Mouse (Mus musculus): ENCODE data around the gene Bmper. TPM values are rescaled to one million over a fixed set of nuclear protein-coding genes. Genes with fewer than 3 reads are reported as not detected.
A peak's percentile ranks its signal among the peaks of the same experiment; 100 is the strongest.

Bmper gene
- polyA plus RNA-seq, 1 experiment from 2014 or later: 13.7 TPM

DNA sequence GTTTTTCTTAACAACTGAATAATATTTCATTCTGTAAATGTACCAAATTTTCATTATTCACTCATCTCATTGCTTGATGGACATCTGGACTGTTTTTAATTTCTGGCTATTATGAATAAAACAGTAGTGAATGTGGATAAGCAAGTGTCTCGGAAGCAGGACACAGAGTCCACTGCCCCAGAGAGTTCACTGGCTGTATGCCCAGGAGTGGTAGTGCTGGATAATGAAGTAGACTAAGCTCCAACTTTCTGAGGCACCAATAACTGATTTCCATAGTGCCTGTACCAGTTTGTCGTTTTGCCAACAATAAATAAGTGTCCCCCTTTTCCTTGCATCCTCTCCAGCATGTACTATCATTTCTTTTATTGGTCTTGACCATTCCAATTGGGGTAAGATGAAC lies 190.1 kb downstream of the Bmper start:
- H3K4me3 ChIP-seq: no peak overlapping the region
- no peak for ATAC-seq
- H3K27me3 ChIP-seq: no peaks in the 10 kb centered on the region
- H3K36me3 ChIP-seq (ENCODE audit: poor library complexity, severe bottlenecking): peaks cover 3% of the 10 kb centered on the region; the same call in 1 of the 2 replicates
- H3K27ac ChIP-seq: no peak overlapping the region
- no peak overlapping the region for H3K4me2 ChIP-seq
- H3K9ac ChIP-seq: no peak overlapping the region
- H3K4me1 ChIP-seq: peaks cover 3% of the 10 kb centered on the region; the same call in 1 of the 2 replicates
- 74% methylated on average over 2 of the region's 2 CpGs for WGBS
- H3K9me3 ChIP-seq (replicated peaks): peaks cover 13% of the 10 kb centered on the region

DNA sequence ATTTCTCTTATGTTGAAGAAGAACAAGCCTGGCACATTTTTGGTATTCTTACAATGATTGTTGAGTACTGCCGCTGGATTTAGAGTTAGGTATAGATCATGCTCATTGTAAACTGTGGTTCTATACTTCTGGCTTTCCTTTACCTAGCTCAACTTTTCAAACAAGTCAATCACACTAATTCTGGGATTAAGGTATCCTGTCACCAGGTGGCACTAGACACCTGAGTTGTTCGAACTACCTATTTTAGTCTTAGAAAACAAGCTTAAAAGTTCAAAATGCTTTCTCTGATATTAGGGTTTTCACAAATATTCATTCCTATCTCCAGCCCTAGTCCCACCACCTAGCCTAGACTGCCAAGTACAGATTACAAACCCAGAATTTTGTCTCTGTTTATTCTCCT lies 196.2 kb downstream of the Bmper start:
- H3K36me3 ChIP-seq (ENCODE audit: poor library complexity, severe bottlenecking): peaks cover 6% of the 10 kb centered on the region; the same call in 1 of the 2 replicates
- 94% methylated on average over 2 of the region's 2 CpGs for WGBS
- no peaks in the 10 kb centered on the region for H3K27me3 ChIP-seq
- peaks cover 13% of the 10 kb centered on the region for H3K9me3 ChIP-seq (replicated peaks)
- H3K4me3 ChIP-seq: no peak overlapping the region
- H3K9ac ChIP-seq: no peak overlapping the region
- no peak overlapping the region for H3K4me2 ChIP-seq
- ATAC-seq: no peak
- H3K27ac ChIP-seq: no peak overlapping the region
- no peaks in the 10 kb centered on the region for H3K4me1 ChIP-seq

DNA sequence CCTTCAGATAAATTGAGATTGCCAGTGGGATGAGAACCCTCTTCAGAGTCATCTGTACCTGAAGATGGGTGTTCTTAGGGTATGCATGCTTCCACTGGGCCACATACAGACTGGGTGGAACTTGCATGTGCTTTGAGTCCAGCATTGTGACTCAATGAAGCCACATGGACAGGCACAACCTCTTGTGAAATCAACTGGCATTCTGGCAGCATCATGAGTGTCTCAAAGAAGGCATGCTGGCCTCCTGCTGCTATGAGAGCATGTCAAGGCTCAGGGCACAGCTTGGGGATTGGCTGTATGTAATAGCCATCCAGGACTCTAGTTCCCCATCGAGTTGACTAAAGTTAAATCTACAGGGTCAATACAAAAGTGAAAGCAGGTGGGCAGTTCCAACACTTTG lies 200.9 kb downstream of the Bmper start:
- Histone ChIP-seq H3K27ac (no peak overlapping the region), H3K4me1 (no peaks in the 10 kb centered on the region), H3K36me3 (ENCODE audit: poor library complexity, severe bottlenecking) (peaks cover 3% of the 10 kb centered on the region; the same call in 1 of the 2 replicates), H3K4me2 (no peak overlapping the region), H3K27me3 (no peaks in the 10 kb centered on the region), H3K4me3 (no peak overlapping the region), H3K9me3 (replicated peaks) (no peaks in the 10 kb centered on the region), H3K9ac (no peak overlapping the region)
- 73% methylated on average over 1 of the region's 1 CpGs for WGBS
- ATAC-seq: no peak

DNA sequence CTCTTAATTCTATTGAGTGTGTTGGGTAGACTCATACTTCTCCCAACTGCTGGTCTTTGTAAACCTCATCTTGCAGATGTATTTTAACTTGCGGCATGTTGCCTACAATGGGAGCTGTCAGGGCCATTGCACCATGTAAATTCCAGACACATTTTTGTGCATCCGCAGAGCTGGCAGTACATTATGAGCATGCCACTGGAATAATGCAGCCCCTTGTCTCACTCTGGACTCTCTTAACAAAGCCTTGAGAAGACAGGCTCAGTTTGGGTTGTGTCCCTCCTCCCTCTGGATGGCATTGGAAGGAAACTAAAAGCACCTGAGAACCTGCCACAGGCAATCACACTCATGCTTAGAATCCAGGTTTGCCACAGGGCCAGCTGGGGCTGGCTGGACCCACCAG lies 209.8 kb downstream of the Bmper start:
- H3K4me2 ChIP-seq: no peak overlapping the region
- no peak overlapping the region for H3K9ac ChIP-seq
- H3K9me3 ChIP-seq (replicated peaks): no peaks in the 10 kb centered on the region
- WGBS: 86% methylated on average over 2 of the region's 2 CpGs
- ATAC-seq: no peak
- H3K27me3 ChIP-seq: no peaks in the 10 kb centered on the region
- 0 out of 2 replicates have a peak, but pooled peaks cover 6% of the 10 kb centered on the region for H3K4me1 ChIP-seq
- H3K27ac ChIP-seq: no peak overlapping the region
- H3K36me3 ChIP-seq (ENCODE audit: poor library complexity, severe bottlenecking): no peaks in the 10 kb centered on the region
- H3K4me3 ChIP-seq: no peak overlapping the region

DNA sequence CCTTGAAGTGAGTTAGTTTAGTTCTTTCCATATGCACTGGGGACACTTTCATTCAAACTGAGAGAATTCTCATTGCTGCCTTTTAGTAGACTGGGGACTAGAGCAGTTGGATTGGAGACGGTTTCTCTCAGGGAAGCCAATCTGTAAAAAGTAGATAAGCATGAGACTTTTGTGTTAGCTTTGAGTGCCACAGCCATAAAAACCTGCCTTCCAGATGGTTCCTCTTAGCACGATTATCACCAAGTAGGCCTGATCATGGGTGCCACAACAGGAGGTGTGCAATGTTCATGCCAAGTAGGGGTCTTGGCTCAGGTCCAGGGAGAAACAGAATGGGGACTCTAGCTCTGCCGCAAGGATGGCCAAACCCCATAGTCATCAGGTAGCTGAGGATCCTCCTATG lies 210.4 kb downstream of the Bmper start:
- Histone ChIP-seq H3K27ac (no peak overlapping the region), H3K4me3 (no peak overlapping the region), H3K9ac (no peak overlapping the region), H3K36me3 (ENCODE audit: poor library complexity, severe bottlenecking) (no peaks in the 10 kb centered on the region), H3K4me2 (no peak overlapping the region), H3K4me1 (0 out of 2 replicates have a peak, but pooled peaks cover 6% of the 10 kb centered on the region), H3K9me3 (replicated peaks) (no peaks in the 10 kb centered on the region), H3K27me3 (no peaks in the 10 kb centered on the region)
- ATAC-seq: no peak
- WGBS: 84% methylated on average over 3 of the region's 3 CpGs

DNA sequence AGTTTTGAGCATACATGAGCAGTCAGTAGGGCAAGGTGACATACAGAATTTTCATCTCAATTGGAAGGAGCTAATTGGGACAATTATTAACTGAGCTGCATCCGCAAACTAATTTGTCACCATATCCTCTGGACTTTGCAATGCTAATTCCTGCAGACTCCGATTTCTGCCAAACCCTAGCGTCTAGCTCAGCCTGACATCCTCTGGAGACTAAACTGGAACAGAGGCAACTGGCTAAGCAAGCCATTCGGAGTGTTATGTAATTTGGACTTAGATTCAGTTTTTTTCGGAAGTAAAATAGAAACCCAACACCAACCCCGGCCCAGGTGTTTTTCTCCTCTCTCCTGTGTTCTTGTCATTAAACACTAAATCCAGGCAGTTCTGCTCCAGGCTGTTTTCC lies 213.9 kb downstream of the Bmper start:
- Histone ChIP-seq H3K9me3 (replicated peaks) (no peaks in the 10 kb centered on the region), H3K4me2 (no peak overlapping the region), H3K4me3 (no peak overlapping the region), H3K27me3 (no peaks in the 10 kb centered on the region), H3K9ac (no peak overlapping the region), H3K27ac (no peak overlapping the region), H3K4me1 (0 out of 2 replicates have a peak, but pooled peaks cover 6% of the 10 kb centered on the region), H3K36me3 (ENCODE audit: poor library complexity, severe bottlenecking) (no peaks in the 10 kb centered on the region)
- ATAC-seq: no peak
- 68% methylated on average over 6 of the region's 6 CpGs for WGBS

DNA sequence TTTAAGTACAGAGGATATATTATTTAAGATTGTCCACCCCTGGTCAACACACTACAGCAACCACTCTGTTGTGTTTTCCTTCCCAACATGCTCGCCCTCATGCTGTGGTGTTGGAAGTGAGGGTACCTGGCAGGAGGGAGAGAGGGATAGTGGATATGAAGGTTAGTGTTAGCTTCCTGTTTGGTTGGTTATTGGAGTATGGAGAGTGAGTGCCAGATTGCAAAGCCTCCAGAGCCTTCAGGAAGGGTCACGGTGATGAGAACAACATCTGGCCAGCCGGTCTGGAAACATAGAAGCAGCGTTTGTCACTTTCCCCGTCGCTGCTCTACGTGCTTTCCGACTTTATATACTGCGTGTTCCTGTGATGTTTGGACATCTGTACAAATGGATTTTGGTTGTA lies 215.8 kb downstream of the Bmper start:
- Histone ChIP-seq H3K36me3 (ENCODE audit: poor library complexity, severe bottlenecking) (no peaks in the 10 kb centered on the region), H3K9me3 (replicated peaks) (no peaks in the 10 kb centered on the region), H3K9ac (no peak overlapping the region), H3K4me2 (no peak overlapping the region), H3K27ac (no peak overlapping the region), H3K27me3 (no peaks in the 10 kb centered on the region), H3K4me3 (no peak overlapping the region), H3K4me1 (0 out of 2 replicates have a peak, but pooled peaks cover 6% of the 10 kb centered on the region)
- WGBS: 95% methylated on average over 9 of the region's 9 CpGs
- ATAC-seq: no peak

DNA sequence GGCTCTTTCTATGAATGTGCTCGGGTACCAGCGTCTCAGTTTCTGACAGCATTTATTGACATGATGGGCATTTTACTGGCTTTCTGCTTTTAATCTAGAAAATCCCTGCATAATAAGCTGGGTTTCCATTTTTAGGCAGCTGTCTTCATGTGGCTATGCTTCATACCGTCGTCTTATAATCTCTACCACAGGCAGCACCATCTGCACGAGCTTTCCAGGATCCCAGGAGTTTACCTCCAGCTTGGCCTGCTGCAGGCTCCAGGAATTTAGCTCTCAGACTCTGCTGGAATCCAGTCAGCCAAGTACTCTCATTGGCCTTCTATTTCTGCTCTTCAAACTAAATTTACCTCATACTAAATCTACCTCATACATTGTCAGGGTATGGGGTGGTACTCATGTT lies 219.3 kb downstream of the Bmper start:
- H3K9ac ChIP-seq: no peak overlapping the region
- no peak for ATAC-seq
- no peaks in the 10 kb centered on the region for H3K4me1 ChIP-seq
- no peak overlapping the region for H3K4me3 ChIP-seq
- no peak overlapping the region for H3K4me2 ChIP-seq
- H3K27ac ChIP-seq: no peak overlapping the region
- no peaks in the 10 kb centered on the region for H3K36me3 ChIP-seq (ENCODE audit: poor library complexity, severe bottlenecking)
- WGBS: 71% methylated on average over 5 of the region's 5 CpGs
- H3K9me3 ChIP-seq (replicated peaks): no peaks in the 10 kb centered on the region
- H3K27me3 ChIP-seq: no peaks in the 10 kb centered on the region

DNA sequence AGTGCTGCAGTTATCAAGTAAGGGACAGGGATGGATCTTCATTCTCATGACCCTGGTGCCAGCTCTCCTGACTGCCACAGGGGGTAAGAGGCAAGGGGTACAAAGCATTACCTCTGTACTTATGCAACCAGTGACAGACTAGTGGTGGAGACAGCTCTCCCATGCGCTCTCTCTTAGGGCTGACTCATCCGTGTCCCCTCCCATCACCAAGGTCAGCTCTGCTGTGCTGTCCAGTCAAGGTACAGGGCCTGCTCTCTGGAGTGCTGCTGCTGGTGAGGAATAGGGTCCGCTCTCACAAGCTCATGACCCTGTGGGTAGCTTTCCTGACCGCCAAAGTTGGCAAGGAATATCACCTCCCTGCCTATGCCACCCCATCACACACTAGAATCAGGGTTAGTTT lies 222.1 kb downstream of the Bmper start:
- H3K9ac ChIP-seq: no peak overlapping the region
- 95% methylated on average over 4 of the region's 4 CpGs for WGBS
- ATAC-seq: no peak
- H3K4me3 ChIP-seq: no peak overlapping the region
- no peaks in the 10 kb centered on the region for H3K4me1 ChIP-seq
- H3K27me3 ChIP-seq: no peaks in the 10 kb centered on the region
- no peaks in the 10 kb centered on the region for H3K36me3 ChIP-seq (ENCODE audit: poor library complexity, severe bottlenecking)
- H3K4me2 ChIP-seq: no peak overlapping the region
- H3K9me3 ChIP-seq (replicated peaks): no peaks in the 10 kb centered on the region
- no peak overlapping the region for H3K27ac ChIP-seq

DNA sequence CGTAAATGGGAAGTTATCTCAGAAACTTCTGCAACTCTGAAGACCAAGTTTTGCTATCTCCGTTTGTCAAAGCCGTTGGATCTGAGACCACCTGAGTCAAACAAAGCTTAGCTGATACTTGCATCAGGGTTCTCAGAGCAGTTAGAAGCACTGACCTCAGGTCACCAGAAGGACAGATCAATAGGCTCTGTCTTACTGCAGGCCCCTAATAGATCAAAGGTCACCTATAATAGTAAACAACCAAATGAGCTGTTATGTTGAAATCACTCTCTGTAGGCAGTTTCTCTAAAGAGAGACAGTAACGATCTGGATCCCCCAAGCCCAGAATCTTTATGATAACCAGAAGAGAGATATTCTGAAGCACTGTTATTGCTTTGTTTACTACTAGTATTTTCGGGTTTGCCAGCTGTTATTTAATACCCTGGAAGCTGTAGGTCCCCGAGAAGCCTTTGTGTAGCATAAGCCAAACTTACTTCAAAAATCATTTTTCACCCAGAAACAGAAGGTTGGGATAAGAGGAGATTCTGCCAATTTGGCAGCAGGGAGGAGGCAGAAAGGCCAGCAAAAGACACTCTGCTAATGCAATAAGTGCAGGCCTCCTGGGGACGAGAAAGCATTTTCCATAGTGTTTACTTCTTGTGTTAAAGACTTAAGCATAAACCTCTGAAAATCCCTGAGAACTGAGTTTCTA lies 224.5 kb downstream of the Bmper start:
- Histone ChIP-seq H3K4me2 (no peak overlapping the region), H3K27me3 (no peaks in the 10 kb centered on the region), H3K27ac (no peak overlapping the region), H3K4me3 (no peak overlapping the region), H3K9me3 (replicated peaks) (no peaks in the 10 kb centered on the region), H3K9ac (no peak overlapping the region), H3K36me3 (ENCODE audit: poor library complexity, severe bottlenecking) (no peaks in the 10 kb centered on the region), H3K4me1 (no peaks in the 10 kb centered on the region)
- ATAC-seq: no peak
- WGBS: 73% methylated on average over 7 of the region's 7 CpGs

DNA sequence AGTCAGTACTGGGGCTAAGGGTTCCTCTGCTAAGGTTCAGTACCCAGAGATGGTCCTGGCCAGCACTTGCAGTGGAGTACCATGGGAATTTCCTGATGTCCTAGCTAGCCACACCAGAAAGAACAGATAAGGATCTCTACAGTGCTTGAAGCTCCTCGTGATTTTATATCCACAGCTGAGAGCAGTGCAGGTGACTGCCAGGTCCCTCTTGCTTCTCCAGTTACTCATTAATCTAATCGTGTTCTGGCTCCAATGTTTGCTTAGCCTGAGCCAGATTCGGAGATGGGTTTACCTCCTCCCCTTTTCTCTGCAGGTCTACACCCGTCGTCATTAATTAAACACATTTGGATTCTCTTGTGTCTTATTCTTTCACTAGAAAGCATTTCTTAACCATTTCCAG lies 230.4 kb downstream of the Bmper start:
- no peak overlapping the region for H3K4me2 ChIP-seq
- no peak overlapping the region for H3K27ac ChIP-seq
- no peaks in the 10 kb centered on the region for H3K9me3 ChIP-seq (replicated peaks)
- H3K4me1 ChIP-seq: peaks cover 4% of the 10 kb centered on the region; the same call in 1 of the 2 replicates
- no peaks in the 10 kb centered on the region for H3K36me3 ChIP-seq (ENCODE audit: poor library complexity, severe bottlenecking)
- 38% methylated on average over 5 of the region's 5 CpGs for WGBS
- H3K4me3 ChIP-seq: no peak overlapping the region
- H3K9ac ChIP-seq: no peak overlapping the region
- no peak for ATAC-seq
- H3K27me3 ChIP-seq: no peaks in the 10 kb centered on the region

DNA sequence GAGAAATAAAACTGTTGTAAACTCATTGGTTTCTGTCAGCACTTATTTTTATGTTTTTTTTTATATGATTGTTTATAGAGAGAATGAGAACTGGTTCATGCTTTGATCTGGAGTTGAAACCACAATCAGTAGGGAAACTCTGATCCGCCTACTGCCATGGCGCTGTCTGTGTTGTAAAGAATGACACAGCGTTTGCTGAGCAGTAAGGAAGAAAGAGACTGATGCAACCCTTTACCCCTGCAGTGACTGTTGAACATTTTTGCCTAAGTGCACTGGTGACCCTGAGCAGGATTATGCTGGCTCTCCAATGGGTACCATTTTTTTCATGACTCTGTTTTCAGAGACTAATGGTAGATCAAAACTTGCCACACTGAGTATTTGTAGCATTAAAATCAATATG lies 234.3 kb downstream of the Bmper start:
- Histone ChIP-seq H3K4me2 (no peak overlapping the region), H3K27me3 (no peaks in the 10 kb centered on the region), H3K9me3 (replicated peaks) (no peaks in the 10 kb centered on the region), H3K27ac (no peak overlapping the region), H3K4me3 (no peak overlapping the region), H3K36me3 (ENCODE audit: poor library complexity, severe bottlenecking) (no peaks in the 10 kb centered on the region), H3K9ac (no peak overlapping the region), H3K4me1 (peaks cover 15% of the 10 kb centered on the region)
- 69% methylated on average over 3 of the region's 3 CpGs for WGBS
- ATAC-seq: no peak

DNA sequence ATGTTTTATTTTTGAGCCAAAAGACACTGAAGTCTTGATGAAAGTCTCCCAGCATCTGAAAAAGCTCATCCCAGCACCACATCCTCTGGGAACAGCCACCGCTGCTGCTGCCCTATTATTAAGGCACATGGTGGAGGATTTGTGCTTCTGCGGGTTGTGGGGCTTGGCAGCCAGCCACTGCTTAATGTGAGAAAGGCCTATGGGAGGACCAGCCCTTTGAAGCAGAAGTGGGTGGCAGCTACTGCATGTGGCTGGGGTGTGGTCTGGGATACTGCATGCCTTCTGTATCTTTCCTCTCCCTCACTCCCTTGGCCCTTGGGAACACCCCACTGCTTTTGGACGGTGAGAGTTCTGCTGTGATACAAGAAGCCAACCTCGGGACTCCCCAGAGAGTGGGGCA lies 237.8 kb downstream of the Bmper start:
- no peaks in the 10 kb centered on the region for H3K27me3 ChIP-seq
- H3K4me3 ChIP-seq: no peak overlapping the region
- no peak overlapping the region for H3K9ac ChIP-seq
- ATAC-seq: peak; percentile 77
- no peaks in the 10 kb centered on the region for H3K9me3 ChIP-seq (replicated peaks)
- peaks cover 22% of the 10 kb centered on the region for H3K4me1 ChIP-seq
- 35% methylated on average over 4 of the region's 4 CpGs for WGBS
- no peaks in the 10 kb centered on the region for H3K36me3 ChIP-seq (ENCODE audit: poor library complexity, severe bottlenecking)
- no peak overlapping the region for H3K27ac ChIP-seq
- no peak overlapping the region for H3K4me2 ChIP-seq

All from forebrain, embryonic 13.5 days (tissue).